Mouse (Mus musculus) embryonic facial prominence, embryonic 10.5 days (tissue): ENCODE results near the gene Ttc30a1. TPM values are rescaled to one million over a fixed set of nuclear protein-coding genes. Genes with fewer than 3 reads are reported as not detected.
"Not testable (repeated sequence)": the region's sequence is repeated elsewhere in the genome, so short reads cannot be mapped to it uniquely, and the experiment has no call there.

Source experiments
- DNase-seq: peaks from one replicate; pipeline ENCODE4 v3.0.0-alpha.2; 2017; ENCODE audit warnings: low spot score
- H3K27ac ChIP-seq: fragments of 300-500 bp; sonication (generic); replicated peaks from 2 replicates; pipeline ENCODE4 v1.5.1; 2016; ENCODE audit warnings: mild to moderate bottlenecking
- H3K27me3 ChIP-seq: fragments of 300-500 bp; sonication (generic); replicated peaks from 2 replicates; pipeline ENCODE4 v1.6.1; 2016; ENCODE audit warnings: low read depth, mild to moderate bottlenecking; ENCODE audit not compliant: poor library complexity, severe bottlenecking
- H3K36me3 ChIP-seq: fragments of 300-500 bp; sonication (generic); replicated peaks from 2 replicates; pipeline ENCODE4 v1.6.1; 2016; ENCODE audit warnings: mild to moderate bottlenecking, moderate library complexity
- H3K4me1 ChIP-seq: fragments of 300-500 bp; sonication (generic); 2 replicates; pipeline ENCODE4 v1.6.1; 2016
- H3K4me3 ChIP-seq: fragments of 300-500 bp; sonication (generic); 2 replicates; pipeline ENCODE4 v1.5.1; 2016; ENCODE audit warnings: mild to moderate bottlenecking, moderate library complexity
- H3K9me3 ChIP-seq: fragments of 300-500 bp; sonication (generic); 2 replicates; pipeline ENCODE4 v1.6.1; 2016; ENCODE audit warnings: mild to moderate bottlenecking
- WGBS: fragments of 180-500 bp; shearing (Covaris S2); methylation state at CpG from one replicate; pipeline ENCODE4 v1.1.7; 2016; 5-methylcytosine and 5-hydroxymethylcytosine counted together
- polyA plus RNA-seq: library from polyadenylated mRNA; unstranded; fragments of >200 nt; fragmentation: Nextera tagmentation; extraction: Ambion mirVana; gene quantifications from 2 replicates; pipeline ENCODE4 v1.2.1, GENCODE M21; 2016

The Ttc30a1 gene
- 11.5 and 11.7 TPM in 2 replicates for polyA plus RNA-seq

GRCm38 (mm10) chr2:75981440-75982081, at the start of gene Ttc30a1:
Ttc30a1 (minus strand) TSS chr2:75981967.
- peak within 1 kb of the TSS; percentile 88 for H3K27ac ChIP-seq
- not testable (repeated sequence) for H3K36me3 ChIP-seq
- 8% methylated on average over 34 of the region's 34 CpGs for WGBS

GRCm38 (mm10) chr2:76030080-76030479, 48.3 kb upstream of the Ttc30a1 start:
- no peaks in the 10 kb centered on the region for H3K36me3 ChIP-seq
- peak overlapping the region; percentile 38 for H3K4me3 ChIP-seq
- H3K9me3 ChIP-seq, result no peaks in the 10 kb centered on the region
- DNase-seq, result peak; percentile 79
- H3K27ac ChIP-seq, result peak overlapping the region; percentile 89
- WGBS, result 17% methylated on average over 8 of the region's 8 CpGs
- H3K27me3 ChIP-seq, result no peaks in the 10 kb centered on the region
- peaks cover 29% of the 10 kb centered on the region for H3K4me1 ChIP-seq

More at GRCm38 (mm10) chr2:75981440-75982081, at the start of gene Ttc30a1:
- Histone ChIP-seq H3K4me3 (peak within 1 kb of the TSS; percentile 60), H3K4me1 (peaks cover 15% of the 10 kb centered on the region)
- not testable (repeated sequence) for H3K9me3 ChIP-seq, H3K27me3 ChIP-seq
- DNase-seq, result peak; percentile 83

DNA sequence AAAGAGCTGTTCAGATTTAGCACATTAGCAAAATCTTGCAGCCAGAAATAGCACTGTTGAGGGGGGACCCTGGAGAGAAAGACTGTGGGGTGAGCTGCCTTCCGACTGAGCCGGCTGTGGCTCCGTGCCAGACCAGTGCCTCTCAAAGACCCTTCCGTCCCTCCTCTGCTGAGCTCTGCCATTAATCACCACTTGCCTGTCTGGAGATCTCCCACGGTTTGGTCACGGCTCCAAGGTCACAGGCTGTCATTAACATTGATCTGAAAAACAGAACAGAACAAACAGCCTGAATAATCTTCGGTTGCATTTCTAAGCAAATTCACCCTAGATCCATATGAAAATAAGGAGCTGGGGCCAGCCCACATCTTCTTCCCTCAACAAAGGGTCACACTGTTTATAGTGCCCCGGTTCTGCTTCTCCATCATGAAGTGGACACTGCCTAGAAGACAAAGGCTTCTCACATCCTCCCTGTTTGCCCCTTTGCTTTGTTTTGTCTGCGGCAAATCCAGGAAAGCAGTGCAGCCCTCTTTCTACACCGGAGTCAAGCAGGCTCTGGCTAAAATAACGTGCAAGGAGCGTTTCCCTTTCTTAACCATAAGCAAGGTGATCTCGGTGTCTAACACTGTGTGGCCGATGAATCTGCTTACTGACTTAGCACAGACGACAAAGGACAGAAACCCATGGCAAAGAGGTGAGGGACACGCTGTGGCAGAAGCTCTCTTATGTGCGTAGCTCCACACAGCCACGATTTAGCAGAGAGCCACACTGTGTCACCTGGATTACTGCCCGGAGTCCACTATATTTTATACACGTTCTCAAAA, 47.5 kb upstream of the Ttc30a1 start:
- DNase-seq, result peak; percentile 58
- Histone ChIP-seq H3K9me3 (no peaks in the 10 kb centered on the region), H3K4me3 (peak overlapping the region; percentile 38), H3K27ac (peak overlapping the region; percentile 89), H3K27me3 (no peaks in the 10 kb centered on the region), H3K36me3 (no peaks in the 10 kb centered on the region), H3K4me1 (peaks cover 29% of the 10 kb centered on the region)
- 21% methylated on average over 20 of the region's 20 CpGs for WGBS

- Histone ChIP-seq H3K36me3 (no peaks in the 10 kb centered on the region), H3K4me1 (peaks cover 12% of the 10 kb centered on the region), H3K27me3 (no peaks in the 10 kb centered on the region), H3K9me3 (no peaks in the 10 kb centered on the region), H3K27ac (peak overlapping the region; percentile 36; the same call in 1 of the 2 replicates), H3K4me3 (no peak overlapping the region)
- 7% methylated on average over 7 of the region's 7 CpGs for WGBS
- DNase-seq, result peak; percentile 49
Measured at GRCm38 (mm10) chr2:76016890-76017289, 35.1 kb upstream of the Ttc30a1 start.

GRCm38 (mm10) chr2:76016136-76016535, 34.4 kb upstream of the Ttc30a1 start:
- WGBS, result 86% methylated on average over 8 of the region's 8 CpGs
- Histone ChIP-seq H3K36me3 (no peaks in the 10 kb centered on the region), H3K27me3 (no peaks in the 10 kb centered on the region), H3K4me3 (no peak overlapping the region), H3K27ac (no peak overlapping the region), H3K4me1 (peaks cover 14% of the 10 kb centered on the region), H3K9me3 (no peaks in the 10 kb centered on the region)
- DNase-seq, result no peak

- H3K4me1 ChIP-seq, result peaks cover 19% of the 10 kb centered on the region
- H3K27me3 ChIP-seq, result no peaks in the 10 kb centered on the region
- 94% methylated on average over 7 of the region's 7 CpGs for WGBS
- no peaks in the 10 kb centered on the region for H3K9me3 ChIP-seq
- H3K27ac ChIP-seq, result no peak overlapping the region
- no peak for DNase-seq
- H3K36me3 ChIP-seq, result no peaks in the 10 kb centered on the region
- H3K4me3 ChIP-seq, result no peak overlapping the region
Measured at GRCm38 (mm10) chr2:76015460-76015859, 33.7 kb upstream of the Ttc30a1 start.

- Histone ChIP-seq H3K4me3 (no peak overlapping the region), H3K27ac (no peak overlapping the region), H3K9me3 (no peaks in the 10 kb centered on the region), H3K4me1 (peaks cover 19% of the 10 kb centered on the region), H3K36me3 (no peaks in the 10 kb centered on the region), H3K27me3 (no peaks in the 10 kb centered on the region)
- 88% methylated on average over 3 of the region's 3 CpGs for WGBS
- DNase-seq, result no peak
Measured at GRCm38 (mm10) chr2:76014659-76015058, 32.9 kb upstream of the Ttc30a1 start.

GRCm38 (mm10) chr2:76006194-76006593, 24.4 kb upstream of the Ttc30a1 start:
- H3K9me3 ChIP-seq, result no peaks in the 10 kb centered on the region
- 16% methylated on average over 4 of the region's 4 CpGs for WGBS
- no peak for DNase-seq
- H3K4me3 ChIP-seq, result no peak overlapping the region
- H3K36me3 ChIP-seq, result no peaks in the 10 kb centered on the region
- H3K27me3 ChIP-seq, result no peaks in the 10 kb centered on the region
- peaks cover 21% of the 10 kb centered on the region for H3K4me1 ChIP-seq
- H3K27ac ChIP-seq, result no peak overlapping the region; the same call in 1 of the 2 replicates

- Histone ChIP-seq H3K9me3 (no peaks in the 10 kb centered on the region), H3K27ac (no peak overlapping the region), H3K36me3 (no peaks in the 10 kb centered on the region), H3K4me1 (peaks cover 42% of the 10 kb centered on the region), H3K4me3 (no peak overlapping the region), H3K27me3 (no peaks in the 10 kb centered on the region)
- WGBS, result 67% methylated on average over 9 of the region's 9 CpGs
- no peak for DNase-seq
Measured at GRCm38 (mm10) chr2:76002899-76003298, 21.1 kb upstream of the Ttc30a1 start.

DNA sequence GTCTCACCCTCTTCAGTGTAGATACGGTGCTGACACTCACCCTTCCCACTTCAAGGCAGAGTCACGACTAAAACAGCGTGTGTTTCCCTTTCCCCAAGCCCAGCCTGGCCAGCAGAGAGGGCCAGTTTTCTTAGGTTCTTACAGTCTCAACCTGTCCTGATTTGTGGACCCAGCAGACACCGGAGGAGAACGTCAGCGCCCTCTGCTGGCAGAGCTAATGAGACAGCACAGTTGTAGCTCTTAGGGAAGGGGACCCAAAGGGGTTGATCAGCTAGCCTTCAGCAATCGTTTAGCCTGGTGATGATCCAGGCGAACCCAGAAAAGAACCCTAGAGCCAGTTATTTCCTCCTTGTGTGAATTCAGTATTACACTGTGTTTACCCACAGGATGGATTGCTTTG, 19.6 kb upstream of the Ttc30a1 start:
- Histone ChIP-seq H3K4me3 (no peak overlapping the region), H3K9me3 (no peaks in the 10 kb centered on the region), H3K4me1 (peaks cover 43% of the 10 kb centered on the region), H3K36me3 (no peaks in the 10 kb centered on the region), H3K27me3 (no peaks in the 10 kb centered on the region), H3K27ac (no peak overlapping the region)
- peak; percentile 75 for DNase-seq
- WGBS, result 37% methylated on average over 8 of the region's 8 CpGs

- no peaks in the 10 kb centered on the region for H3K9me3 ChIP-seq
- peaks cover 36% of the 10 kb centered on the region for H3K4me1 ChIP-seq
- H3K4me3 ChIP-seq, result no peak overlapping the region
- H3K27me3 ChIP-seq, result no peaks in the 10 kb centered on the region
- H3K36me3 ChIP-seq, result no peaks in the 10 kb centered on the region
- H3K27ac ChIP-seq, result peak overlapping the region; percentile 57; the same call in 1 of the 2 replicates
- WGBS, result 29% methylated on average over 12 of the region's 12 CpGs
- DNase-seq, result no peak
Measured at GRCm38 (mm10) chr2:75999636-76000035, 17.9 kb upstream of the Ttc30a1 start.

- H3K36me3 ChIP-seq, result no peaks in the 10 kb centered on the region
- 42% methylated on average over 8 of the region's 8 CpGs for WGBS
- H3K27me3 ChIP-seq, result no peaks in the 10 kb centered on the region
- DNase-seq, result no peak
- H3K4me1 ChIP-seq, result peaks cover 38% of the 10 kb centered on the region
- no peak overlapping the region for H3K4me3 ChIP-seq
- no peaks in the 10 kb centered on the region for H3K9me3 ChIP-seq
- peak overlapping the region; percentile 64 for H3K27ac ChIP-seq
Measured at GRCm38 (mm10) chr2:75998692-75999091, 16.9 kb upstream of the Ttc30a1 start.

- Histone ChIP-seq H3K4me3 (no peak overlapping the region), H3K36me3 (no peaks in the 10 kb centered on the region), H3K27me3 (no peaks in the 10 kb centered on the region), H3K9me3 (no peaks in the 10 kb centered on the region), H3K4me1 (peaks cover 46% of the 10 kb centered on the region), H3K27ac (peak overlapping the region; percentile 64; the same call in 1 of the 2 replicates)
- WGBS, result 40% methylated on average over 12 of the region's 12 CpGs
- no peak for DNase-seq
Measured at GRCm38 (mm10) chr2:75997726-75998125, 16.0 kb upstream of the Ttc30a1 start.
